Mouse (Mus musculus) thymus, postnatal 36 days (tissue): ENCODE measurements at regions not wholly inside any gene's neighbourhood (a gene's known extent, or its start where the extent isn't known, plus 50 kb on each side); places are given as distances from the start of the nearest gene placed in this dataset.
A peak's percentile ranks its signal among the peaks of the same experiment; 100 is the strongest.

Experiments
- DNase-seq, 2 experiments: peaks; one replicate each; pipeline ENCODE4 v3.0.0; 2022; ENCODE audit warnings: mixed read lengths in 2 of 2

DNA sequence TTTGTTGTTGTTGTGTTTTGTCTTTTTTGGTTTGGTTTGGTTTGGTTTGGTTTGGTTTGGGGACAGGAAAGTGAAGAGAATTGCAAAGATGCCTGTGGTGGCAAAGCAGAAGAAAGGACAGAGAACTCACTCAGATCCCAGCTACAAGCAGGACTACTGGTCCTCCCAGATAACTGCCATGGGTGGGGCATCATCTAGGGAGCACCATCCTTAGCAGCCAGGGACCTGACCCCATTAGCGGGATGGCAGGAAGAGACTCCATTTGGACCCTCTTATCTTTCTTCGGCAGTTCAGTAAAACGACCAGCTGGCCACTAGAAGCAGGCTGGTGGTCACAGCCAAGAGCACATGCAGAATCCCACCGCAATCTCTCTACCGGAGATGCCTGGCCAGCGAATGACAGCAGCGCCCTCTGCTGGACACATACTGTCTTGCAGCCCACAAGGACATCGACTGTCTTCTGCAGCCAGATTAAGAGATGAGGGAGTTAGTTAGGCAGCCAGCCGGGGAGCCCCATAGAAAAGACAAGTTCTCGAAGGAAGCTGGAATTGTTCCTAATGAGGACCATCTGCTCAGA lies 119.8 kb downstream of the Gm9195 start:
- DNase-seq: peak; percentile 50 to 55

DNA sequence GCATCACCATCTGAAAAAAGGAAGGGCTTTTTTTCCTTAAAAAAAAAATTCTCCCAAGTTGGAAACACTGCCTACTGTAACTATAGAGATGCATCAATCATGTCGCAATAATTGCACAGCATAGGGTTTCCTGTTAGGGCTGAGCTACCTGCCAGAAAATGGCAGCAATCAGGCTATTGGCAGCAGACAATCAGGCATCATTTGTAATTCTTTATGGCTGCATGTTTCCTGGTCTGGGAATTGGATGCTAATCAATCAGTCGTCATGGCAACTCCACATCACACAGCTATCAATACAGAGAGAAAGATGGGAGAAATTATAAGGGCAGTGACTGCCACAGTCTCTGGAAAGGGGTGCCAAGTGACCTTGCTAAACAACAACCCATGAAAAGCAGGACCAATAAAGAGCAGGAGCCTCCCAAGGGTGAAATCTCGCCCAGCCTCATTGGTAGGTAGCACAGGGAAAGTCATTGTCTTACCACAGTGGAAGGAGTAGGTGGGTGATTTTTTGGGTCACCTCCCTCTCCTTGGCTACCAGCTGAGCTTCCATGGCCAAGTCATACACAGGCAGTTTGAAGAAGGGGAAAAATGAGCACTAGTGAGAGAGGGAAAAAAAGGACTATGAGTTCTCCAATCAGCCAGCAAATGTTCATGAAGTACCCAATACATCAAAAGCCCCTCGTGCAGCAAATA lies 130.7 kb downstream of the Gm9195 start:
- DNase-seq: no peak

DNA sequence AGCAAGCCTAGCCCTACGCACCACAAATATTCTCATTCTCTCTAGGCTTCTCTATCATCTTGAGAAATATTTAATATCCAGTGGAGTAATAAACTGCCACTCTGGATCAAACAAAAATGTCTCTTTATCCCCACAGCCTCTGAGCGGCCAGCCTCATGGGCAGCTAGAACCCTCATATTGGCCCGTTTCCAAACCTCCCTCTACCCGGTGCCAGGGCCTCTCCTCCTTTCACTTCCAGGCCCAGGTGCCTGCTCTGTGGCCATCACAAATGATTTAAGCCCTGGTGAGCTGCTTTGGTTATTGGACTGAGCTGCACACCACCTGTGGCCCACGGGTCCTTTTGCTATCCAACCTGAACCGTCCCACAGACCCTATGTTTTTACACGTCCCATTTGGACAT lies 131.5 kb downstream of the Gm9195 start:
- no peak for DNase-seq

DNA sequence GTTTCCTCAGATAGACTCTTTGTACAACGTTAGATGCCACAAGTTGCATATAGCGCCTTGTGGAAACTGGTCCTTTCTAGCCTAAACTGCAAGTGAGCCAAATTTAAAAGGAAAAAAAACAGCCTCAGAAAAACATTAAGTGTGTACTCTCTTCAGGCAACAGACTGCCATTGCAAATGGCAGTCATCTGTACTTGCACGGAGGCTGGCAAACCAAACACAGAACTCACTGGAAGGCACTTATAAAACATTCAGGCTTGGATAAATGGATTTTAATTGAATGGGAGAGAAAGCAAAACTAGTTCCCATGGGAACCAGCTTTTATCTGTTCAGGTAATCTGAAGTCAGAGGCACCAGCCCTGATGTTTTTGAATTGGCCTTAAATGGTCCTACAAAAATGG lies 133.7 kb downstream of the Gm9195 start:
- no peak for DNase-seq

DNA sequence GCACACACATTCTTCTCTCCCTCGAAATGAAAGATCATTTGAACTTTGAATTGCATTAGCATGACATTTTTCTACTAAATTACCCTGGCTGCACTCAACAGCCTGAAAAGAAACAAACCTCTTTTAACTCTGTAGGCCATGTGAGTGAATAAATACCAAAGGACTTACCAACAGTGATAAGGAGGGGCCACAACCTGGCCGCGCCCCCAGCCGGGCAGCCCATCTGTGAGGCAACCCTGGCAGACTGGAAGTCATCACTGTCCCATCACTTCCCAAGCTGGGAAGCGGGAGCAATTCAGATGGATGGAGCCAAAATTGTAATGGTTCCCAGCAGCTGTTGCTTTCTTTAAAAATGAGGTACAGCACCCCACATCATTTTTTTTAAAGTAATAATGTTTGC lies 149.5 kb downstream of the Gm9195 start:
- no peak for DNase-seq

DNA sequence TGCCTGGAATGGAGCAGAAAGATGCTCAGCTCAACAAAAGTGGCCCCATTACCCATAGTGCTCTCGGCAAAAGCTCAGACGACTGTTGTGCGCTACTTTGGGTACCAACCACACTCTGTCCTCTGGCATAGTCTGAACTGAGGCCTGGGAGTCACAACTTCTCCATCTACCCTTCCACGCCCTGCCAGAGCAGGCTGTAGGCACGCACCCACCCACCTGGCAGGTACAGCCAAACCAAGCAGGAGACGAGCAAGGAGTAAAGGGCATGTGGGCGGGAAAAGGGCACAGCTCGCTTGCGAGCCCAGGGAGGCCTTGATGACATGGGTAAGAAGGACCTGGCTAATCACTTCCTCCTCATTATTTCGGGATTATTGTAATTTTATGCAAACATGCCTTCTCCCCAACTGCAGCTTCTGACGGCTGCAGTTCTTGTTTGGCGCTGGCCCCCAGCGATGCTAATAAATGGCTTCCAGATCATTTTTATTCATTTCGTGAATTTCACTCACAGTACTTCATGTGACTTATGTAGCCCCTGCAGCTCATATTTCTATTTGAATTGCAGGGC lies 150.0 kb downstream of the Gm9195 start:
- DNase-seq: no peak

DNA sequence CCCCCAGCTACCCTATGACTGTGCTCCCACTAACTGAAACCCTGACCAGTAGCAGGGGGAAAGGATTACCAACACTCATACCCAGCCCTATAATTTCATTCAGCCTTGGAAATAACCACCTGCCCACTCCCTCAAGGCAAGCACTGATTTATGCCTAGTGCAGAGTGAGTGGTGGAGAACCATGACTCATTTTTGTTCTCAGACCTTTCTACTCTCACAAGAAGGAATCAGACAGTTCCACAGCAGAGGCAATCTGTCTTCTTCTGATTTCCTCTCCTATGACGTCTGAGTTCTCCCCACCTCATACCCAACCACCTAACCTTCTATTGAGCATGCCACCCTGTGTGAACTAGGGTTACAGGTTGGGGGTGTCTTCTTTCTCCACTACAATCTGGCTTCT lies 153.6 kb downstream of the Gm9195 start:
- no peak for DNase-seq

DNA sequence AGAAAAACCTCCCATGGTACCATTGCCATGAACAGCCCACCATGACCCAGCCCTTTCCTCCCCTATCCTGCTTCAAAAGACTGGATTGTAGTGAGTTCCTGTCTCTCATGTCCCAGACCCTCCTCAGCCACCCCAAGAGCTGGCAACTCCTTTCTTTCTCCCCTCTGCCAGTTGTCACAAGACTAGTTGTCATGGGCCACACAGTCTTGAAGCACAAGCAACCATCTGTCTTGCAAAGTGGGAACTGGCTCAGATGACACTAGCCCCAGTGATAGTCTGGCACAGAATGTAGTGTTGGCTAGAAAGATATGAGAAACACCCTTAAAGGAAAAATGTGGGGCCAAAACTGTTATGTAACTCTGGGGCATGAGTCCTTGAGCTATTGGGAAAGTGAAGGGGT lies 187.8 kb downstream of the Gm9195 start:
- DNase-seq: no peak

DNA sequence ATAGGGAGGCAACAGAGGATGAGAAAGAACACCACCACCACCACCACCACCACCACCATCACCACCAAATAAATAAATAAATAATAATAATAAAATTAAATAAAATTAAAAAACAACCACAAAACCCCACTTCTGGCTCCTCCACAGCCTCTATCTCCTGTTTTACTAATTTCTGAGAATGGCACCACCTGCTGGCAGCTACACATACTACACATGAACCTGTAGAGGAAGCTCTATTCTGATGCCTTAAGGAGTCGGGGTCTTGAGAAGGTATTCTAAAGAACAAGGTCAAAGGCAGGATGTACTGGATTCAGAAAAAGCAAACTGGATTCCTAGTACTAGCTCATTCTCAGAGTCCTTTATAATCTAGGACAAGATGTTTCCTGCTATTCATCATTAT lies 191.6 kb downstream of the Gm9195 start:
- DNase-seq: peak; percentile 11 to 19

DNA sequence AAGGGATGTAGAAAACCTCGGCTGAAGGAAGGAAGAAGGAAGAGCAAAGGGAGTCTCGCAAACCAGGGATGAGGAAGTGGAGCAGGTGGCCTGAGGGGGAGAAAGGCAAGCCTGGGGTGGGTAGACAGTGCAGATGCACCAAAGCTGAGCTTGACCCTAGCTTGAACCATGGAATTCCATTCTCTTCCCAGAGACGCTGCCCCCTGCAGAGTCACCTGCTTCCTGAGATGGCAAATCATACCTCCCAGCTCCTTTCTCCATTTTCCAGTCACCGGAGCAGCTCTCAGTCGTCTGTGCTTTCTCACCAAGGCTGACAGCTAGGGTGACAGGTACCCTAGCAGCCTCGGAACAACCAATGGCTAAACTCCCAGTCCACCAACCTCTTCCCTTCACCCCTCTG lies 197.0 kb downstream of the Gm9195 start:
- no peak for DNase-seq

DNA sequence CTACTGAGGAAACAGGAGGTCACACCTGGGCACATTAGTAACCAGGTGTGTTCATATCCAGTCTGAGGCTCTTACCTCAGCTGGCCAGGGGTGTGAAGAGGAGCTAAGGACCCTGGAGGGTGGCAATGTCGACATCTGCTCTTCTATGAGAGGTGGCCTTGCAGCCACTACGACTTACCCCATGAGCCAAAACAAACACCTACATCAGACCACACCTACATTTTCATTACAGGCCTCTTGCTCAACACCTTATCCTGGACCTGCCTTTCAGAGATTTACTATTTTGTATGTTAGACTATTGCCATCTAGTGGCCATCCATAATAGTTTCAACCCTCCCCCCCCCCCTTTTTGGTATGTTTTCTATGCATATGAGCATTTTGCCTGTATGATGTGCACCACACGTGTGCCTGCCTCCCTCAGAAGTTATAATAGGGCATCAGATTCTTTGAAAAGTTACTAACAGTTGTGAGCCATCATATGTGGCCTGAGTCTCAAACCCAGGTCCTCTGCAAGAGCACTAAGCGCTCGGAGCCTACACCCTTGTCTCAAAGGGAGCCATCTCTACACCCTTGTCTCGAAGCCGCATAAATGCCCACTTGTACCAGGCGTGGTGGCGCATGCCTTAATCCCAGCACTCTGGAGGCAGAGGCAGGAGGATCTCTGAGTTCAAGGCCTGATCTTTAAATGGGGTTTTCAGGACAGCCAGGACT lies 197.8 kb downstream of the Gm9195 start:
- DNase-seq: no peak

DNA sequence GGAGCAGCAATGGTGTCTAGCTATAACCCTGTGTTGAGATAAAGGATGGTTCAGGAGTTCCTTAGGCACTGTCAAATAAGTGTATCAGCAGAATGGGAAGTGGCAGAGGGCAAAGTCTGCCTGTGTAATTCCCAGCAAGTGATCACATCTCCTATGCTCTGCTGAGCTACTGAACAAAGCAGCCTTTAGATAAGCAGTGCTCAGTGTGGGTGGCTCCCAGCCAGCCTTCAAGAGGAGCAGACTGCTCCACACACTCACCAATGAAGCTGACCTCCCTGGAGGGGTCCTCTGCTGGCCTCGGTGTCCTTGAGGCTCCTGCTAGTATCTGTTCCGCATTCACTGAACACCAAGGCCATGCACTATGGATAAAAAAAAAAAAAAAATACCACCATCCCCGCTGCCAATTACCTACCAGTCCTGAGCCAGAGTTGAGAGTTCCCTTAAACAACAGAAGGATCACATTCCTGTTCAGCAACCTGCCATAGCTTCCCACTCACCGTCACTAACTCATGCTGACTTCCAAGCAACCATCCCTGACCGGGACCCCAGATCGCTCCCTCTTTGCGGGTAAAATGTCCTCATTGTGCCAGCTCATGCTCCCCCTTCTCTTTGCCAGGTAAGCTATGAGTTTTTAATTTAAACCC lies 198.9 kb downstream of the Gm9195 start:
- no peak for DNase-seq

DNA sequence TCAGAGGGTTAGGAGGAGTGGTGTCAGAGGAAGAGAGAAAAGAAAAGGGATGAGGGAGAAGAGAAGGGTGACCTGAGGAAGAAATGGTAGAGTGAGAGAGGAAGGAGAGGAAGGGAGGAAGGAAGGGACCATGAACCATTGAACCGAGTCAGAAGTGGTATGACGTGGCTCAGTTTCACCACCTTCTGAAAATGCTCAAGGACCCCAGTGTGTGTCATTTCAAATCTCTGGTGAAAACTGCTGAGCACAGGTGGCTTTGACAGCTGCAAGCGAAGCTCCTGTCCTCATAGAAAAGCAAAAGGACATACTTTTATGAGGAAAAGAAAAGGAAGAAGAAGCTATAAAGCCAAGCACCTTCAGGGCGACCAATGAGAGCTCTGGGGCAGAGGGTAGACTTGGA lies 214.3 kb downstream of the Gm9195 start:
- DNase-seq: no peak

DNA sequence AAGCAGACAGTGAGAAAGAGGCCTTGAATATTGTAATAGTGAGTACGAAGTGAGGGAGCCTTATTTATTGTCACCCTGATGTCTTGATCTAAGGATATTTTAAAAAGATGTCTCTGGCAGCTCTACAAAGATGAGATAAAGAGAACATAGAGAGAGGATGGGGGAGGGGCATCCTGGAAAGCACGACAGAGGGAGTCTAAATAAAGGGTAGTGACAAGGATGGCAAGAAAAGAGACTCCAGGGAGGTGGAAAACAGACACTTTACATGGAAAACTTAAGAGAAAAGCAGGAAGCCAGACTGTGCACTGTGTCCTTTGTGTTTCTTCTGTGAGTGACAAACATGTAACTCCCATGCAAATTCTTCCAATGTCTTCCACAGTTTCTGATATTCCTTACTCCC lies 232.4 kb downstream of the Gm9195 start:
- DNase-seq: no peak

DNA sequence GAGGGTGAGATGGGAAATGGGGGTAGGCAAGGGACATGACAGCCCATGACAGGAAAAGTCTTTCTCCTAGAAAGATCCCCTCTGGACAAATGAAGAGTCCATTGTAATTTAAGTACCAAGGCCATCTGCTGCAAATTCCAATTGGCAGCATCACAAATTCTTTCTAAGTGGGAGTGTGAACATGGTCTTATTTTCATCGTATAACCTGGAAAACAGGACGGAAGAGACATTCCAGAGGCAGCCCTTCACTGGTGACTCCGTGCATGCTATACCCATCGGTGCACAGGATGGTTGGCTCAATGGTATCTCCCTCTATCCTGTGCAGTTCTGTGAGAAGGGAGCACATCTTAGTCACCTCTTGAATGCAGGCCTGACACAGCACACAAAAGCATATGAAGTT lies 249.8 kb downstream of the Gm9195 start:
- no peak for DNase-seq

DNA sequence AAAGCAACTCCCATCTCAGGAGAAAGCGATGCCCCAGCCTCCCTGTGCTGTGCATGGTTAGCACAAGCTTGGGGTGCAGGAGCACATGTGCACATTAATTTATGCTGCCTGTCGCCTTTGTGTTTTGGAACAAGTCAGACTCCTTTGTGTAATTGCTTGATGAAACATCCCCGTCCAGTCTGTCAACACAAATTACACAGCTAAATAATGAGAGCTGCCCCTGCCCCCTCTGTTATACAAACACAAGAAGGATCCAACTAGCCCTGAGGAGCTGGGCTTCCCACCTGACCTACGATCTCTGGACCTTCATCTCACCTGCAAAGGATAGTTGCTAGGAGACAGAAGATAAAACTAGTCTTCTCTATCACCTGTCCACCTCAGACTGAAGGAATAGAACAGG lies 251.4 kb downstream of the Gm9195 start:
- DNase-seq: no peak

DNA sequence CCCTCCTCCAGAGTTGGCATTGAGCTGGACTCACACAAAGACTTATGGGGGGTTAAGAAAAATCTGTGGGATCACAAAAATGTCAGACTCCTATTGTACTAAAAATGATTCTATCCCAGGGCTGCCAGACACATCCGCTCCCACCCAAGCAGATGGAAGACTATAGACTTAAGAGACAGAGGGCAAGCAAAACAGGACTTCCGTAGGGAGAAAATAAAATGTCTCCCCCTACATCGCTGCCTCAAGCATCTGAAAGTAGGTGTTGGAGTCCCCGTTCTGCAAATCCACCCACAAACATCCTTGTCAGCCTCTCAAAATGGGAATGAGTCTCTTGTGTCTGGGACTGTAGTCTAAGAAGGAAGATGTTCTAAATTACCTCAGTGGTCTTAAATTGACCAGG lies 253.3 kb downstream of the Gm9195 start:
- DNase-seq: no peak

DNA sequence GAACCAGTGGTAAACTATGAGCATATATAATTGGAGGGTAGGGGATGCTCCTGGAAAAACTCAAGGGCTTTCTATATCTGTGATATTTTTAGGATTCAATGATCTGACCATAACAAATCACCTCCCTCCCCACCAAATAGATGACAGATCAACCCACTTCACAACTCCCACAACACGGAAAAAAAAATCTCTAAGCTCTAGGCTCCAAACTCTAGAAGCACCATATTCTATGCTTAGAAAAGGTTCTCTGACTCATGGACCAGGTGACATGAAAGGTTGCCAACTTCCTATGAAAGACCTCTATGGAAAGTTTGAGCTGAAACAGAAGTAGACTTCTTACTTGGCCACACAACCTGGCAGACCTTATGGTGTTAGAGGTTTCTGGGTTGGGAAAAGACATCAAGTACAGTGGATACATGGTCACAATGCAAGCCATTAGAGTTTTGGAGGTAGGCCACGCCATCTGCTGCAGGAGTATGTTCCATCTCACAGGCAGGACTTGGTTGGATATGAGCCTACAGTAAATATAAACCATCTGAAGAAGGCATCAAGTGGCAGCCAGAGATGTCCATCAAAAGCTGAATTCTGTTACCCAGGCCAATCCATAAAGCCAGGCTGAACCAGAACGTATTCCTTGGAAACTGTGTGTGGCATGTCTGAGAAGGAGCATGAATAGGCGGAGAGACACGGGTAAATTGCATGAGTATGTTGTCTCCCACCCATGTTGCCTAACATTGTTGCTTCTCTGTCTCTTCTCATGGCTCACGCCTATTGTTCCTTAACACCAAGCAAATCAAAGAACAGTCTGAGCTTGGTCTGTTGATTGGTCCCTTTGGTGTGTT lies 257.2 kb downstream of the Gm9195 start:
- no peak for DNase-seq

DNA sequence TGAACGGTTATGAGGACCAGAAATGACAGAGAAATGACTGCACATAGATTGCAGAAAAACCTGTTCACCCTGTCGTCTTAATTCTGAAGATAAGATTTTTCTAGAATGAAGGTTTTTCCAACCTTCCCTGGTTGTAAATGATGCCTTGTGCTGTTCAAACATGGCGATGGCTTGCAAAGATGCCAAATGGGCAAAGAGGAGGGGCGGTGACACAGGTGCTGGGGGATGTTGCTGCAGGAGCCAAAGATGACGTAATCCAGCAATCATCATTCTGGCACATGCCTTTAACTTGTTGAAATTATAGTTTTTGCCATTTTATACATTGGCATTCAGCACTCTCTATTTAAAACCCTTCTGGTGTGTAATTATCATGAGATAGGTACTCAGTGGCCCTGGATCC lies 263.8 kb downstream of the Gm9195 start:
- DNase-seq: no peak

DNA sequence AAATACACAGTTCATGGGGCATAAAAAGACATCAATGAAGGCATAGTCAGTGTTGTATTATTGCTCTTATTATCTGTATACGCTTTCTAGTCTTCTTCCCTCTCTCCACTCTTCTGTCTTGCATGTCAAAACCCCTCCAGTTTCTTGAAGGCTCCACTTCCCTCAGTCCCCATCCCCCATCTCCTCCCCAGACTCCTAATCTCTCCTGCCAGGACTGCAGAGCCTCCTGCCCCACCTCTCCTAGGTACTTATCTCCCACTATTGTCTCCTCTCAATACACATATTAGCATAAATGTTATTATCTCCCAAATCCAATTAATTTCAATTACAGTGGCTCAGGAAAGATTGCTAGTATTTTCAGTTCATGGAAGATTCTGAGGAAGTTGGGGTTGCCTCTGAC lies 264.2 kb downstream of the Gm9195 start:
- no peak for DNase-seq

DNA sequence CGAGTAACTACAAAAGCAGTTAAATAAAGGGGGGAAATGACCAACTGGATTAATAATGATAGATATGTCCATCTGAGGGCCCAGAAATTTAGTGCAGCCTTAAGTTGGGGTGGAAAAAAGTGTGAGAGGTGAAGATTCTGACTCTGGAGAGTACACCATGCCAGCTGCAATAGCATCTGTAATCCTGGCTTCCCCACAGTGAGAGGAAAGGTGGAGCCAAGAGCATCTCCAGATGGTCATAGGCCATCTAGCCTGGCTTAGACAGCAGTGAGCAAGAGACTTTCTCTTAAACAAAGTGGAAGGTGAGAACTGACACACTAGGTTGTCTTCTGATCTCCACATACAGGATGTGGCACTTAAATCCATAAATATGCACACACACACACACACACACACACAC lies 264.7 kb downstream of the Gm9195 start:
- no peak for DNase-seq

DNA sequence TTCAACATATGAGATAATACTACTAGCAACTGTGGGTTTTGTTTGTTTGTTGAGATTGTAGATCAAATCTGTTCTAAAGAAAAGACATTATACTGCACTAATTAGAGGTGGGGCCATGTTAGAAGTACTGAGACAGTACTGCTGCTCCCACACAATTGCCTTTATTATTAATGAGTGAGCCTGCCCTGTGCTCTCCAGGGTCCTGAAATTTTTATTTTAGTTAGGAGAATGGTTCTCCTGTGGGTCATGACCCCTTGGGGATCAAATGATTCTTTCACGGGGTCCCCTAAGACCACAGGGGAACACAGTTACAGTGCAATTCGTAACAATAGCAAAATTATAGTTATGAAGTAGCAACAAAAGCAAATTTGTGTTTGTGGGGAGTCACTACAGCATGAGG lies 268.8 kb downstream of the Gm9195 start:
- DNase-seq: no peak

DNA sequence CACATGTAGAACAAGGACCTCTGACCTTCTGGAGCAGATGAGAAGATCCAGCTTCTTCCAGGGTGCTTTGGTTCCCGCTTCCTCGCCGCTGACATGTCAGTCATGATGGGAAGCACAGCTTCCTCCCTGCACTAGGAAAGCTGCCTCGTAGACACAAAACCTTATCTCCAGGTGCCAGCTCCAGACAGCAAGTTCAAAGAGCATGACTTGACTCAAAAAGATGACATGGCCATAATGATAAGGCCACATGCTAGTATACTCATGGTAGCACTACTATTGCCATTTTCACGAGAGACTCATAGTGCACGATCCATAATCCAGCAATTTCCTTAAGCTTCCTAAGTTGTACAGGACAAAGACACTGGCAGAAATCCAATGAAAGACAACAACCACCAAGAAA lies 272.1 kb downstream of the Gm9195 start:
- no peak for DNase-seq
